Mouse (Mus musculus) forebrain, embryonic 14.5 days (tissue): ENCODE results near the gene Grk2. TPM values are rescaled to one million over a fixed set of nuclear protein-coding genes. Genes with fewer than 3 reads are reported as not detected.

Source experiments
- ATAC-seq: fragments of 200-750 bp; cut with Nextera tagmentation; 2 replicates; pipeline ENCODE4 v1.8.0; 2017; ENCODE audit warnings: mild to moderate bottlenecking, moderate library complexity
- DNase-seq: peaks from one replicate; pipeline ENCODE4 v3.0.0-alpha.2; 2015; ENCODE audit warnings: low spot score
- H3K27ac ChIP-seq: fragments of 300-500 bp; sonication (generic); 2 replicates; pipeline ENCODE4 v1.5.1; 2014; ENCODE audit warnings: low read depth, mild to moderate bottlenecking, control low read depth, low read length, moderate library complexity
- H3K27me3 ChIP-seq: fragments of 300-500 bp; sonication (generic); replicated peaks from 2 replicates; pipeline ENCODE4 v1.6.1; 2014; ENCODE audit warnings: low read length, control low read depth, mixed read lengths; ENCODE audit not compliant: control insufficient read depth, insufficient read depth
- H3K36me3 ChIP-seq: fragments of 300-500 bp; sonication (generic); 2 replicates; pipeline ENCODE4 v1.6.1; 2014; ENCODE audit warnings: low read length, control low read depth; ENCODE audit not compliant: control insufficient read depth, insufficient read depth
- H3K4me1 ChIP-seq: fragments of 300-500 bp; sonication (generic); 2 replicates; pipeline ENCODE4 v1.6.1; 2014; ENCODE audit warnings: antibody characterized with exemption, low read length, control low read depth; ENCODE audit not compliant: control insufficient read depth, insufficient read depth
- H3K4me2 ChIP-seq: fragments of 300-500 bp; sonication (generic); 2 replicates; pipeline ENCODE4 v1.6.1; 2014; ENCODE audit warnings: mild to moderate bottlenecking, control low read depth, low read length
- H3K4me3 ChIP-seq: fragments of 300-500 bp; sonication (generic); 2 replicates; pipeline ENCODE4 v1.5.1; 2014; ENCODE audit warnings: low read depth, low read length, control low read depth
- H3K9ac ChIP-seq: fragments of 300-500 bp; sonication (generic); 2 replicates; pipeline ENCODE4 v1.6.1; 2014; ENCODE audit warnings: mild to moderate bottlenecking, low read length, control low read depth, moderate library complexity
- H3K9me3 ChIP-seq: fragments of 300-500 bp; sonication (generic); replicated peaks from 2 replicates; pipeline ENCODE4 v1.6.1; 2016; ENCODE audit warnings: low read length, control low read depth, mixed read lengths; ENCODE audit not compliant: control insufficient read depth
- WGBS: fragments of 180-500 bp; shearing (Covaris S2); extraction: QIAGEN DNeasy Blood & Tissue Kit; methylation state at CpG from one replicate; pipeline ENCODE4 v1.1.7; 2014; 5-methylcytosine and 5-hydroxymethylcytosine counted together
- polyA plus RNA-seq: library from polyadenylated mRNA; unstranded; fragments of >200 nt; fragmentation: Nextera tagmentation; extraction: Ambion mirVana; gene quantifications from 2 replicates; pipeline ENCODE4 v1.2.1, GENCODE M21; 2014

The Grk2 gene
- polyA plus RNA-seq, result 17.1 and 21.0 TPM in 2 replicates

DNA sequence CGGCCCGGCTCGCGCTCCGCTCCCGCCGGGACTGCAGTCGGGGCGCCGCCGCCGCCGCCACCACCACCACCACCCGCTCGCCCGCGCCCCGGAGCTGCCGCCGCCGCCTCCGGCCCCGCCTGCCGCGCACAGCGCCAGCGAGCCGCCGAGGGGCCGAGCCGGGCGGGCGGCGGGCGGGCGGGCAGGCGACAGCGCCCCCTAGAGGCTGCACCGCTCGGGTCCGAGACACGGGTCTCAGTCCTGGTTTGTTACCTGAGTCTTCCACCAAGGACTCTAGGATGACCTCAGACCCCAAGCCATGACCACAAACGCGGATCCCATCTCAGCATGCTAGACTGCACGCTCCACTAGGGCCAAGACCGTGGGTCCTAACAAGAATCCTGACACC, at the start of gene Grk2:
Gene Grk2, minus strand, starts transcription at position 33 of the 388 bp plus-strand sequence.
- peak within 1 kb of the TSS; percentile 90 for H3K4me2 ChIP-seq
- H3K9ac ChIP-seq, result peak within 1 kb of the TSS; percentile 97
- WGBS, result under 1% methylated on average over 30 of the region's 46 CpGs
- peak within 1 kb of the TSS; percentile 88 for H3K27ac ChIP-seq
- peak; percentile 82 for ATAC-seq
- H3K4me1 ChIP-seq, result peaks cover 37% of the 10 kb centered on the region
- H3K4me3 ChIP-seq, result peak within 1 kb of the TSS; percentile 96
- peak; percentile 78 for DNase-seq
- no peaks in the 10 kb centered on the region for H3K27me3 ChIP-seq
- H3K36me3 ChIP-seq, result no peaks in the 10 kb centered on the region
- no peaks in the 10 kb centered on the region for H3K9me3 ChIP-seq

- Histone ChIP-seq H3K36me3 (peaks cover 57% of the 10 kb centered on the region), H3K4me1 (no peaks in the 10 kb centered on the region), H3K4me2 (no peak overlapping the region), H3K4me3 (no peak overlapping the region), H3K9ac (no peak overlapping the region), H3K27me3 (no peaks in the 10 kb centered on the region), H3K27ac (no peak overlapping the region), H3K9me3 (no peaks in the 10 kb centered on the region)
- 91% methylated on average over 2 of the region's 2 CpGs for WGBS
- DNase-seq (no peak), ATAC-seq (no peak)
Measured at GRCm38 (mm10) chr19:4349455-4349854, 43.4 kb upstream of the Grk2 start.

GRCm38 (mm10) chr19:4346479-4346878, 40.5 kb upstream of the Grk2 start:
- H3K27me3 ChIP-seq, result no peaks in the 10 kb centered on the region
- H3K4me2 ChIP-seq, result no peak overlapping the region
- H3K9me3 ChIP-seq, result no peaks in the 10 kb centered on the region
- 97% methylated on average over 1 of the region's 1 CpGs for WGBS
- ATAC-seq (no peak), DNase-seq (no peak)
- peaks cover 72% of the 10 kb centered on the region for H3K36me3 ChIP-seq
- H3K27ac ChIP-seq, result no peak overlapping the region
- no peak overlapping the region for H3K4me3 ChIP-seq
- H3K9ac ChIP-seq, result no peak overlapping the region
- no peaks in the 10 kb centered on the region for H3K4me1 ChIP-seq

GRCm38 (mm10) chr19:4338162-4338561, 32.1 kb upstream of the Grk2 start:
- WGBS, result 24% methylated on average over 2 of the region's 2 CpGs

DNA sequence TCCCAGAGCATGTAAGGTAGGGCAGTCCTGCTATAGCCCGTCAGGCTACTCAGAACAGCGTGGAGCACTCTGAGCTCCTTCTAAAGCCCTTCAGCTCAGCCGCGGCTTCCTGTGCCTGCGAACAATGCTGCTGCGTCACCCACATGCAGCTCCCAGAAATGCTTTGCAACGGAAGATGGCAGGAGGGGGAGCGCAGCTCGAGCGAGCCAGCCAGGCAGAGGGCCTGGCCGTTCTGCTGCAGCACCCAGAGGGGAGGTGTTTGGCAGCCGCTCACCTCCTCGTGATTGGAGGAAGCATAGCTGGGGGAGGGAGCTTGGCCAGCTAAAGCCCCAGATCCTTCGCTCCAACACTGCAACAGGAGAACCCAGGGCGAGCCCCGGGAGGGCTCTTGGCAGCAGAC, 27.8 kb upstream of the Grk2 start:
- DNase-seq (peak; percentile 98), ATAC-seq (peak; percentile 100)
- H3K9me3 ChIP-seq, result no peaks in the 10 kb centered on the region
- no peaks in the 10 kb centered on the region for H3K27me3 ChIP-seq
- H3K4me2 ChIP-seq, result peak overlapping the region; percentile 72
- peak overlapping the region; percentile 90 for H3K27ac ChIP-seq
- peaks cover 23% of the 10 kb centered on the region for H3K36me3 ChIP-seq
- H3K4me1 ChIP-seq, result peaks cover 10% of the 10 kb centered on the region
- H3K9ac ChIP-seq, result peak overlapping the region; percentile 65
- peak overlapping the region; percentile 59 for H3K4me3 ChIP-seq
- under 1% methylated on average over 16 of the region's 16 CpGs for WGBS

More at GRCm38 (mm10) chr19:4338162-4338561, 32.1 kb upstream of the Grk2 start:
- no peak overlapping the region for H3K9ac ChIP-seq
- DNase-seq (peak; percentile 77), ATAC-seq (no peak)
- no peaks in the 10 kb centered on the region for H3K9me3 ChIP-seq
- no peak overlapping the region for H3K27ac ChIP-seq
- no peaks in the 10 kb centered on the region for H3K4me1 ChIP-seq
- H3K27me3 ChIP-seq, result no peaks in the 10 kb centered on the region
- no peak overlapping the region for H3K4me3 ChIP-seq
- no peak overlapping the region for H3K4me2 ChIP-seq
- peaks cover 28% of the 10 kb centered on the region for H3K36me3 ChIP-seq

DNA sequence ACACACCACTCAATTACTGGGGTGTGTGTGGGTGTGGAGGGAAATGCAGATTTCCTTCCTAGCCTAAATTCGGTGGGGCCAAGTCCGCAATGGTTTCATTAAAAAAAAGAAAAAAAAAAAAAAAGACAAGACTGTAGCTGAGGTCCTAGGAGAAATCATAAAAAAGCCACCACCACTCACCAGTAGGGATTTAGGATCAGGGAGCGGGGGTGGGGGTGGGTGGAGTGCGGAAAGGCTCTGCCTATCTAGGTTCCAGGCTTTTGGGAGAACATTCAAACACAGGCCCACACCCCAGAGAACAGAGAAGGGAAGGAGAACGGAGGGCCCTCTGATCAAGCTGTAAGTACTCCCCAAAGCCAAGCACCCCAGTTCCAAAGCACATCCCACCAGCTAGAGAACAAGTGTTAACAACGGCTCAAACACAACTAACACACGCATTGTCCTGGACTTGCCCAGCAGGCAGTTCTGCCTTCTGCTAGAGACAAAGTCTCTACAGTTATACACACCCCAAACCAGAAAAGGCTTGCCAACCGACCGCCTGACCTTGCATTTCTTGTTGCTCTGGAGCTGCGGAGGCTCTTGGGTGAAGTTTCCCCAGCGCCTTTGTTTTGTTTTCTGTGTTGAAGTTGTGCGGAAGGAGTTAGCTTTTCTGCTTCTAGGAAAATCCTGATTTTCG, 27.2 kb upstream of the Grk2 start:
- peaks cover 29% of the 10 kb centered on the region for H3K36me3 ChIP-seq
- peak overlapping the region; percentile 72 for H3K4me2 ChIP-seq
- no peaks in the 10 kb centered on the region for H3K27me3 ChIP-seq
- WGBS, result 1% methylated on average over 13 of the region's 13 CpGs
- peak overlapping the region; percentile 65 for H3K9ac ChIP-seq
- H3K4me1 ChIP-seq, result peaks cover 10% of the 10 kb centered on the region
- DNase-seq (no peak), ATAC-seq (peak; percentile 30)
- H3K27ac ChIP-seq, result peak overlapping the region; percentile 90
- peak overlapping the region; percentile 59 for H3K4me3 ChIP-seq
- no peaks in the 10 kb centered on the region for H3K9me3 ChIP-seq

DNA sequence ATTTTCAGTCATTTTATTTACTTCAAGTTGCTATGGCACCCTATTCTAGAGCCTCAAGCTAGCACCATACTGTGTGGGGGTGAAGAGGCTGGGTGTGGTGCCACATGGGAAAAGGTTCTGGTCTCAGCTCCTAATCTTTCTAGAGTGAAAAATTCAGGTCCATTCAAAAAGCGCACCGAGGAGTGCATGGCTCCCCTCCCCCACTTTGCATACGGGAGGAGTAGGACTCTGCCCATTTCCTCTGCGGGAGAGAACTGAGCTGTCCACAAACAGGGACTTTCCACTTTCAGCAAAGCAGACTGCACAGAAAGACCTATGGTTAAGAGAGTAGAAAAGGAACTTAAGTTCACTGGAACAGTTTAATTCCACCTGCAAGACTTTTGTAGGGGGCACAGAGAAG, 26.6 kb upstream of the Grk2 start:
- peak overlapping the region; percentile 65 for H3K9ac ChIP-seq
- peaks cover 34% of the 10 kb centered on the region for H3K36me3 ChIP-seq
- WGBS, result 0% methylated on average over 4 of the region's 4 CpGs
- peak overlapping the region; percentile 72 for H3K4me2 ChIP-seq
- H3K4me3 ChIP-seq, result peak overlapping the region; percentile 59
- ATAC-seq (no peak), DNase-seq (peak; percentile 55)
- peaks cover 10% of the 10 kb centered on the region for H3K4me1 ChIP-seq
- H3K9me3 ChIP-seq, result no peaks in the 10 kb centered on the region
- peak overlapping the region; percentile 90; the same call in 1 of the 2 replicates for H3K27ac ChIP-seq
- no peaks in the 10 kb centered on the region for H3K27me3 ChIP-seq

DNA sequence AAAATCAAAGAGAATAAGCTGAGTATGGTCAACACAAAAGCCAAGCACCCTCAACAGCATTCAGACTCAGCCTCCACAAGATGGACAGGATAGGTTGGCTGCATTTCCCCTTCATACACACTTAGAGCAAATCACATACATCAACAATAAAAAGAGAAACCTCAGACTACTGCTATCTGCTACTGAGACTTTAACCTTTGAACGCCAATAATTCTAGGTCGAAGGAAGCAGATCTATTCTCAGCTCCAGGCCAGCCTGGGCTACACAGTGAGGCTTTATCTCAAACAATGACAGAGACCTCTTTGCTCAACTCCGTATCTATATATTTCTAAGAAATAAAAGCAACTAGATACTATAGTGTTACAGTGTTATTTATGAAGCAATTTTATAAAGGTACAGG, 25.3 kb upstream of the Grk2 start:
- DNase-seq, result no peak
- Histone ChIP-seq H3K27ac (no peak overlapping the region), H3K27me3 (no peaks in the 10 kb centered on the region), H3K9ac (no peak overlapping the region), H3K4me2 (no peak overlapping the region), H3K36me3 (peaks cover 48% of the 10 kb centered on the region), H3K9me3 (no peaks in the 10 kb centered on the region), H3K4me3 (no peak overlapping the region), H3K4me1 (peaks cover 10% of the 10 kb centered on the region)
- no peak for ATAC-seq
- WGBS, result 92% methylated on average over 3 of the region's 3 CpGs

GRCm38 (mm10) chr19:4330603-4331002, 24.6 kb upstream of the Grk2 start:
- Histone ChIP-seq H3K36me3 (peaks cover 55% of the 10 kb centered on the region), H3K27ac (no peak overlapping the region), H3K27me3 (no peaks in the 10 kb centered on the region), H3K9me3 (no peaks in the 10 kb centered on the region), H3K4me2 (no peak overlapping the region), H3K9ac (no peak overlapping the region), H3K4me3 (no peak overlapping the region), H3K4me1 (peaks cover 10% of the 10 kb centered on the region)
- no peak for ATAC-seq
- WGBS, result 93% methylated on average over 2 of the region's 2 CpGs
- DNase-seq, result no peak
